Mouse (Mus musculus) megakaryocyte, embryonic 14.5 days (primary cell): ENCODE data around the gene Med16. TPM values are rescaled to one million over a fixed set of nuclear protein-coding genes. Genes with fewer than 3 reads are reported as not detected.
A peak's percentile ranks its signal among the peaks of the same experiment; 100 is the strongest.

ENCODE experiments used
- H3K27me3 ChIP-seq: replicated peaks from 2 replicates; pipeline ENCODE3; 2012; ENCODE audit warnings: inconsistent platforms
- H3K36me3 ChIP-seq: replicated peaks from 2 replicates; pipeline ENCODE3; 2012; ENCODE audit warnings: low read length, inconsistent platforms, mixed read lengths
- H3K4me1 ChIP-seq: 2 replicates; pipeline ENCODE4 v1.6.1; 2012; ENCODE audit warnings: inconsistent platforms
- H3K4me3 ChIP-seq: replicated peaks from 2 replicates; pipeline ENCODE3; 2012; ENCODE audit warnings: moderate library complexity, mild to moderate bottlenecking, inconsistent platforms
- H3K9me3 ChIP-seq: 2 replicates; pipeline ENCODE4 v1.6.1; 2012; ENCODE audit warnings: inconsistent platforms
- FLI1 ChIP-seq: IDR thresholded peaks from 2 replicates; pipeline ENCODE4 v1.6.1; 2012; ENCODE audit warnings: low read length, inconsistent platforms, mixed read lengths
- GATA1 ChIP-seq: IDR thresholded peaks from 3 replicates; pipeline ENCODE4 v1.6.1; 2012; ENCODE audit warnings: mixed read lengths, low read length, inconsistent platforms, borderline replicate concordance
- polyA plus RNA-seq: library from polyadenylated mRNA; stranded (reverse); fragments of >175 nt; gene quantifications from 2 replicates; pipeline ENCODE4 v1.2.3, GENCODE M21; 2012; ENCODE audit warnings: low replicate concordance; ENCODE audit not compliant: insufficient read depth

The Med16 gene
- polyA plus RNA-seq, 1 experiment = 32.2 TPM

DNA sequence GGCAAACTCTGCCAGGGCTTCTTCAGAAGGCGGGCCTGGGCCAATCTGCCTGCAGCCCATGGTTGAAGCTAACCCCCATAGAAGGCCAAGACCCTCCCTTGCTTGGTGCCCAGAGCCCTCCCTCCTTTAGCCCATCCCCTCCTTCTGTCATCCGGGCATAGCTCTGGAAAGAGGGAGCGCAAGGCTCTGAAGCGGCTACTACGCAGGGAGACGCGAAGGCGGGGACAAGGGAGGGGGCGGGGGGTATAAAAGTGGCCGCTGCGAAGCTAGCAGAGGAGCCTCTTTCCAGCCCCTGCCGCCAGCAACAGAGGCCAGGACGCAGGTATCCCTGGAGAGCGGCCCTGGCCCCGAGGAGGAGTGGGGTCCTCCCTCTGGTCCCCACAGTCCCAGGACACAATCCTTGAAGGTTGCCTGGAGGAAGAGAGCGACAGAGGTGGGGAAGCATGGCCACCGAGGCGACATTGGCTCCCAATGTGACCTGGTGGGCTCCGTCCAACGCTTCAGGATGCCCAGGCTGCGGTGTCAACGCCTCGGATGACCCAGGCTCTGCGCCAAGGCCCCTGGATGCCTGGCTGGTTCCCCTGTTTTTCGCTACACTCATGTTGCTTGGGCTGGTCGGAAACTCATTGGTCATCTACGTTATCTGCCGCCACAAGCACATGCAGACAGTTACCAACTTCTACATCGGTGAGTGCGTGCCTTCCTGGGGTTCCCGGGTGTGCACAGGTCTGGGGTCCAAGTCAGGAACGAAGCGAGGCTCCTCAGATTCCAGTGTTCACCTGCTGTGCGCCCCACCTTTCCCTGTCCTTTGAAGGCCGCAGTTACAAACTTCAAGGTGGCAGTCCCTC lies 9.7 kb upstream of the Med16 start:
- Histone ChIP-seq H3K27me3 (peaks cover 19% of the 10 kb centered on the region), H3K4me1 (peaks cover 87% of the 10 kb centered on the region)
- TF ChIP-seq FLI1 (no peak), GATA1 (no peak)

DNA sequence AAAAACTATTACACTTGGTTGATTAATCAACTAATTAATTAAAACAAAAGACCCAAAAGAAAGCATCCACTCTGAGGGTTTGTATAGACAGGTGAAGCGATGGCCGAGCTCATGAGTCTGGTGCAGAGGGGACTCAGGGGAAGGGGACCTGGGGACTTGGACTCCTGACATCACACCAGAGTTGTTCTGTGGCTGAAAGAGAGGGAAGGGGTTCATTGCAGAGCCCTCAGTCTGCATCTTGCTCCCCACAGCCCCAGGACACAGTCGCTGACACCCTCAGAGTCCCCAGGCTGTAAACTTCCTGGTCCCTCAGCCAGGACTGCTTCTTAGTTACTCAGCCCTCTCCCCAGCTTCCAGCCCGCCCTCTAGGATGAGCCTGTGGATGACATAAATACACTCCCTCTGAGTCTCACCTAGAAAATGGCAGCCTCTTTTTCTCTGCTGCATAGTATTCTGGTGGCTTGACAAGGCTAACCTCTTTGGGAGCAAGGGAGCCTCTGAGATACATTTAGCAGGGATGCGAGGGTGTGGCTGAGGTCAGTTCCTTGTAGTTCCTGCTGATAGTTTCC lies 8.9 kb upstream of the Med16 start:
- peaks cover 87% of the 10 kb centered on the region for H3K4me1 ChIP-seq
- peaks cover 35% of the 10 kb centered on the region for H3K36me3 ChIP-seq
- TF ChIP-seq GATA1 = no peak
- TF ChIP-seq FLI1 = no peak
- H3K27me3 ChIP-seq = peaks cover 19% of the 10 kb centered on the region
- peak overlapping the region; percentile 98 for H3K4me3 ChIP-seq
- 0 out of 2 replicates have a peak, but pooled peaks cover 6% of the 10 kb centered on the region for H3K9me3 ChIP-seq

More for the DNA sequence above, 9.7 kb upstream of the Med16 start:
- Histone ChIP-seq H3K4me3 (peak overlapping the region; percentile 80), H3K36me3 (peaks cover 30% of the 10 kb centered on the region), H3K9me3 (0 out of 2 replicates have a peak, but pooled peaks cover 6% of the 10 kb centered on the region)

GRCm38 (mm10) chr10:79916808-79917531 lies 8.2 kb upstream of the Med16 start, which contains the start of gene Kiss1r:
Gene Kiss1r (plus strand): TSS chr10:79916971.
- 0 out of 2 replicates have a peak, but pooled peaks cover 6% of the 10 kb centered on the region for H3K9me3 ChIP-seq
- TF ChIP-seq GATA1 (no peak), FLI1 (no peak)
- peaks cover 35% of the 10 kb centered on the region for H3K36me3 ChIP-seq
- peaks cover 19% of the 10 kb centered on the region for H3K27me3 ChIP-seq
- H3K4me1 ChIP-seq = peaks cover 89% of the 10 kb centered on the region
- peak within 1 kb of the TSS; percentile 98 for H3K4me3 ChIP-seq

DNA sequence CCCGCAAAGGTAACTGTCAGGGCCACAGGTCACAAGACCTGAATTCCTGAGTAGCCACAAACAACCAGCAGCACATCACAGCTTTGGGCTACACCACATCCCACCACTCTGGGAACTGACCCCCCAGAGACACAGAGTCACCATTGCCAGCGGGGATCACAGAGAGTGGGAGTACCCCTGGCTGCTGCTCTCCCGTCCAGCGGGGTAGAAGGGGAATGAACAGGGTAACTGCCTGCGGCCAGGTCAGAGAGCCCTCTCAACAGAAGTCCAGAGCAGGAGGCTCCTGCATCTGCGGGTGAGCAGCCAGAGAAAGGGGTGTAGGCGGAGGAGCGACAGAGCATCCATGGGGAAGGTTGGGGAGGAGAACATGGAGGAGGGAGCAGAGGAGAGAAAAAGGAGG lies 7.4 kb upstream of the Med16 start:
- Histone ChIP-seq H3K9me3 (no peaks in the 10 kb centered on the region), H3K36me3 (peaks cover 37% of the 10 kb centered on the region), H3K27me3 (peaks cover 12% of the 10 kb centered on the region), H3K4me1 (peaks cover 90% of the 10 kb centered on the region), H3K4me3 (peak overlapping the region; percentile 98)
- TF ChIP-seq FLI1 (no peak), GATA1 (no peak)

DNA sequence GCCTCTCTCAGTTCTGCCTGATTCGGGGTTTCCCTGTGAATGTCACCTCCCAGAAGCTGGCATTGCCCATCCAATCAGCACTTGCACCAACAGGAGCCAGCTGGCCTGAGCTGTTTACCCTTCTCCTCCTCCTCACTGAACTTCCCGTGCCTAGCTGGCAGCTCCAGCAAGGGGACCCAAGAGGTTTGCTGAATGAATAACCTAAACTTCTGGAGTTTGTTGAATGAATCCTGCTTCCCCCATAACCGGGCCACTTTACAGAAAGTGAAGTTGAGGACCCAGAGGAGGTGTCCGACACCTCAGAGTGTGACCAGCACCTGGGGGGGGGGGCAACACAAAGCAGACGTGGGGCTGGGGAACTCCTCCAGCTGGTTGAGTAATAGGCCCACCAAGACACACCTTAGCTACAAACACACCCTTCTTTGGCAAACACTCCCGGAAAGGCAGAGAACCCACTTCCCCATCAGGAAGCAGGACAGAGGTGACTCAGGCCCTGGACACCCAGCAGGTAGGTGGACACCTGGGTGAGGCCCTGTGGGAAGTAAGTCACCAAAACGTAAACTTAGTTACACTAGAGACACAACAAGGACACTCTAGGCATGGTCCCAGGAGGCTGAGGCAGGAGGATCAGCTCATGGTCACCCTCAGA lies 6.3 kb upstream of the Med16 start:
- TF ChIP-seq GATA1 (no peak), FLI1 (no peak)
- H3K27me3 ChIP-seq = peaks cover 2% of the 10 kb centered on the region
- peaks cover 90% of the 10 kb centered on the region for H3K4me1 ChIP-seq
- peak overlapping the region; percentile 98 for H3K4me3 ChIP-seq
- peaks cover 45% of the 10 kb centered on the region for H3K36me3 ChIP-seq
- no peaks in the 10 kb centered on the region for H3K9me3 ChIP-seq

DNA sequence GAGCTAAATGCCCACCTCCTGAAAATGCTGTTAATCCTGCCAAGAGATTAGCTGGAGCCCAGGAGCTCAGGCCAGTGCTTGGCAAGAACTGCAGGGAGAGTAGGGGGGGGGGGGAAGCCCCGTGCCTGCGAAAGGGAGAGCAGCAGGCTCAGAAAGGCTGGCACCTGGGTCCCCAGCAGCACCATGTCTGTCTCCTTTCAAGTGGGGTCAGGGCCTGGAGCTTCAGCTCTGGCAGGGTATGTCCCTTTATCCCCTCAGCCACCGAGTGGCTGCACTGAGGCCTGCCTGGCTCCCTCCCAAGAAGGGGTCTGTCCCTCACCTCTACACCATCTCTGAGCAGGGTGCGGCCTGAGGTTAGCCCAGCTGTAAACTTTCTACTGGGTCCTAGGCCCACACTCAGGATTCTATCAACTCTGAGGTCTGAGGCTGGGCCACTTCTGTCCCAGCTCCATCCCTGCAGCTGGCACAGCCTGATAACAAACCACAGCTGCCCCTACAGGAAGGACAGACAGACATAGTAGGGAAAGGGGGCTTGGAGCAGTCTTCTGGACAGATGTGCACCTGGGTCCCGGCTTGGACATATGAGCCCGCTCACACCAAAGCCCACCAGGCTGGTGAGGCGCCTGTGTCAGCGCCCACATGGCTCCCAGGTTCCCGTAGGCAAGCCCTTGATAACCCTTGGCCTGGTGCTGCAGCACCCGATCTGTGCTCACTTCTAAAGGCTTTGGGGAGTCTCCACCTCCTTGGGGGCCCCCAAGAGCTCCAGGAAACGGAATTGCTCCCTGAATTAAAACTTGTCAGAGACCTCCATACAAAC lies 5.6 kb upstream of the Med16 start:
- Histone ChIP-seq H3K9me3 (no peaks in the 10 kb centered on the region), H3K4me3 (peak overlapping the region; percentile 98), H3K27me3 (no peaks in the 10 kb centered on the region), H3K4me1 (peaks cover 91% of the 10 kb centered on the region), H3K36me3 (peaks cover 52% of the 10 kb centered on the region)
- no peak for TF ChIP-seq FLI1
- TF ChIP-seq GATA1 = peak; percentile 75; the same call in 1 of the 3 replicates

- no peaks in the 10 kb centered on the region for H3K27me3 ChIP-seq
- peaks cover 55% of the 10 kb centered on the region for H3K36me3 ChIP-seq
- peak overlapping the region; percentile 56 for H3K4me3 ChIP-seq
- peaks cover 78% of the 10 kb centered on the region for H3K4me1 ChIP-seq
- TF ChIP-seq GATA1 (no peak), FLI1 (no peak)
- H3K9me3 ChIP-seq = no peaks in the 10 kb centered on the region
Measured at GRCm38 (mm10) chr10:79912412-79912811, 3.7 kb upstream of the Med16 start.

- peak within 1 kb of the TSS; percentile 94 for H3K4me3 ChIP-seq
- H3K4me1 ChIP-seq = peaks cover 80% of the 10 kb centered on the region
- H3K9me3 ChIP-seq = no peaks in the 10 kb centered on the region
- H3K36me3 ChIP-seq = peaks cover 73% of the 10 kb centered on the region
- H3K27me3 ChIP-seq = no peaks in the 10 kb centered on the region
- TF ChIP-seq GATA1 = no peak
- no peak for TF ChIP-seq FLI1
Measured at GRCm38 (mm10) chr10:79910556-79910955, 1.8 kb upstream of the Med16 start, which contains the start of gene Gm26602. Gene Gm26602 (plus strand): TSS chr10:79910856.
